Mouse (Mus musculus) lung, adult 18-20 months (tissue): ENCODE measurements around the gene Cbx2.

Experiments used
- DNase-seq, 2 experiments: peaks; one replicate each; pipeline ENCODE4 v3.0.0; 2022; ENCODE audit warnings: mixed read lengths in 2 of 2

The Cbx2 gene

DNA sequence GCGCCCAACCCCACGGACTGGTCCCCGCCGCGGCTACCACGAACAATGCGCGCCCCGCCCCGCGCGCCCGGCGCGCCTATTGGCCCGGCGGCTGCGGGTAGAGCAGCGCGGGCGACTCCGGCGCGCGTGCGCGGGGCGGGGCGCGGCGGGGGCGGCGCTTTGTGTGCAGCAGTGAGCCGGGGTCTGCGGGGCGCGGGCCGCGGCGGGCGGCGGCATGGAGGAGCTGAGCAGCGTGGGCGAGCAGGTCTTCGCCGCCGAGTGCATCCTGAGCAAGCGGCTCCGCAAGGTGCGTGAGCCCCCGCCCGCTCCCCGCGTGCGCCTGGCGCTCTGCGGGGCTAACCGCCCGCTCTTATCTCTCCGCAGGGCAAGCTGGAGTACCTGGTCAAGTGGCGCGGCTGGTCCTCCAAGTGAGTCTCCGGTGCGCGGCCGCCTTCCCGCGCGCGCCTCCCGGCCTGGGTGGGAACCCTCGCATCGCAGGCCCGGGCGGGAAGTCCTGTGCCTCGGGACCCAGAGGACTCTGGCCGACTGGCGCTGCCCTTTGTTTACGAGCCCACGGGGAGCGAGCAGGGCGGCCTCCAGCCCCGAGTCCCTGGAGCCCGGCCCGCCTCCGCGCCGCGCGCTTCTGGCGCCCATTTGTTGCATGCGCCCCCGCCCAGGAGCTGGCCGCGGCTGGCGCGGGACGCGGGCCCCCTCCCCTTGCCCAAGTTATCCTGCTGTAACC, at the start of gene Cbx2:
Gene Cbx2, plus strand, starts transcription at position 68 of the 721 bp plus-strand sequence.
- DNase-seq, result peak; percentile 80 to 89

DNA sequence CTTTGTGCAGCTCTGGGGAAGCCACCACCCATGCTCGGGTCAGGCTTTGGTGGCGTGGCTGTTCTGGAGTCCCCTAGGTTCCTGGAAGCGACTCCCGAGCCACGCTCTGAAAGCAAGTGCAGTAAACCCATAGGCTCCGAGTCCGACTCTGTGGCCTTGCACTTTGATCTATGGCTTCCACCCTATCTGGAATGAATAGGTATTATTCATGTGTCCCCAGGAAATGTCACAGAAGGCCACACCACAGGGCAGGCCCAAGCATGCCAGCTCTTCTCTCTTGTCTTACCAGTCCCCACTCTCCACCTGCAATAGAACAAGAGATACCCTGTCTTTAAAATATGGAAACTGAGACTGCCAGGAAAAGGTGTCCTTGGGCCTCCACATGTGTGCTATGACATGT, 48.4 kb upstream of the Cbx2 start:
- no peak for DNase-seq

DNA sequence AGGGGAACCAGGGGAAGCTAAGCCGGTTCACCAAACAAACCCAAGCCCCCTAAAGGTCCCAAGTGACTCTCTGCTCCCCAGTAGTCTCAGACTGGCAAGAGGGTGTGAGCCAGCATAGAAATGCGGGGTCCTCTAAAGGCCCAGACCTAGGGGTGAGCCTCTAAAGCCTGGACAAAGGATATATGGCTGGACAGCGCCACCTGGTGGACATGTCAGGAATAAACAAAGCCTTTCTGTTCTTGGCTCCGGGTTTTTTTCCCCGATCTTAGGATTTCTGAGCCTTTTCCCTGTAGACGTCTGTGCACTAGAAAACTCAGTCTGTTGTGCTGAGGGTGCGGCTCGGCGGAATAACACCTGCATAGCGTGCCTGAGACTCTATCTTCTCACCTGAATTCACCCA, 47.3 kb upstream of the Cbx2 start:
- DNase-seq, result peak; percentile 21 to 44

DNA sequence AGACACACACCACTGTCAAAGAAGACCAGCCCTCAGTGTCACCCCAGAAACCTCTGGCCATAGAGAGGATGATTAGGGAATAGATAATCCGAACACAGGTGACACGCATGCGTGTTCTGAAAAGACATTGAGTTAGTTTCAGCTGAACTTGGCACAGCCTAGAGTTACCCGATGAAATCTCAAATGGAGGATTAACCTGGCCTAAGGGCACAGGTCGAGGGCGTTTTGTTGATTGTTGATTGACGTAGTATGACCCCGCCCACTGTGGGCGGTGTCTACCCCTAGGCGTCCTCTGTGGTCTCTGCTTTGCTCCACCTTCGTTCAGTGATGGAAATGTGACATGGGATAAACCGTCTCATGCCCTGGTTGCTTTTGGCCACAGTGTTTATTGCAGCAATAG, 46.8 kb upstream of the Cbx2 start:
- DNase-seq, result peak in 1 of 2 experiments; percentile 11

DNA sequence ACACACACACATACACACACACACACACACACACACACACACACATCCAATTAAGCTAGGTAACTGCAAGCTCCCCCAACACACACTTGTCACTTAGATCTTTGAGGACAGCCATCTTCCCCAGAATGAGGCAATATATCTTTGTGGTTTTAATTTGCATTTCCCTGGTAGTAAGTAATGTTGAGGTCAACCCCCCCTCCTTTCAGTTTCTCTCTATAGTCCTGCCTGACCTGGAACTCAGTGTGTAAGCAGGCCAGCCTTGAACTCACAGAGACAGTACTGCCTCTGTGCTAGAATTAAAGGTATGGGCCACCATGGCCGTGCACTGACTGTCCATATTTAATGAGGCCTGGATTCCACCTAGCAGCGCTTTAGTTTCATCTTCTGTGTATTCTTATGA, 42.4 kb upstream of the Cbx2 start:
- no peak for DNase-seq

DNA sequence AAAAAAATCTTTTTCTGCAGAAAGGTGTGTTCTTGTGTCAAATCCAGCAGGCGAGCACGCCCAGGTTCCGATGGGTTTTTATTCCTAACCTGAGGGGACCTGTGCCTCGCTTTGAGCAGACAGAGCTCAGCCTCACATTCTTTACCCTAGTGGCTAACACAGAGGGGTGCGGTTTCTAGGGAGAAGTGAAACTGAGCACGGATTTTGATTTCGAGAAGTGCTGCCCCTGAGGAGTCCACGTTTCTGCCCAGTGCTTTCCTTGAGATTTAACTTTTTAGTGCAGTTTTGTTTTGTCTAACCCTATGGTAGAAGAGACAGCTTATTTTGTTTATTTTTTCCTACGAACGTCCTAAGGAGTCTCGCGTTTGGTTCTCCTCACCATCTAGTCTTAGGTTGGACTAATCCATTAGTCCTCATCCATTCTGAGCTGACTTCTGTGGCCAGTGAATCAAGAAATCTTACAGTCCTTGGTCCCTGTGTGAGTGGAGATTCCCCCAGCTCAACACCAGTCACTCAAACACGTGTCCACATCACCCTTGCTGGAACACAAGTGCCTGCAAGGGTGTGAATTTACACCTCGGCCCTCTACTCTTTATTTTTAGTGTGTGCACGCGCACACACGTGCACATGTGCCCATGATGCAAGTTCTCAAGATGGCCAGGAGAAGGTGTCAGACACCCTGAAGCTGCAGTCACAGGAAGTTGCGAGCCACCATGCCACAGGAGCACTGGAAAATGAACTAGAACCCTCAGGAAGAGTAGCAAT, 41.6 kb upstream of the Cbx2 start:
- DNase-seq, result no peak

DNA sequence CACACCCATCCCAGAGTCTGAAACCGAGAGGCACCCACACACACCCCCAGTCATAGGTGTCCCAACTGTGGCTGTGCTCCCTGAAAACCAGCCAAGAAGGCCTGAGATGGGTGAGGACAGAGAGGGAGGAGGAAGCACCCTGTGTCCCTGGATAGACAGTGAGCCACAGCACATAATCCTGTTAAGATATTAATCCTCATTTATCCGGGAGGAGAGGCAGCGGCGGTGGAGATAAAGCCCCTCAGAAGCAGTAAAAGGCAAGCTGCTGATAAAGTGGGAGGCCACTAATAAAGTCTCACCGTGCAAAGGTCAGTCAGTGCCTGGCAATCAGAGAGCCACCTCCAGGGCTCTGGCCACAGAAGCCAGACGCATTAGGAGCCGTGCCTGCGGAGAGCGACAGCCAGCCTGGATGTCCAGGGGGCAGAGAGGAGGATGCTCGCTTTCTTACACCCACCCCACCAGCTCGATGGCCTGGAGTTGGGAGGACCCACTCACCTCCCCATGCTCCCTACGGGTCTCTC, 40.1 kb upstream of the Cbx2 start:
- no peak for DNase-seq

DNA sequence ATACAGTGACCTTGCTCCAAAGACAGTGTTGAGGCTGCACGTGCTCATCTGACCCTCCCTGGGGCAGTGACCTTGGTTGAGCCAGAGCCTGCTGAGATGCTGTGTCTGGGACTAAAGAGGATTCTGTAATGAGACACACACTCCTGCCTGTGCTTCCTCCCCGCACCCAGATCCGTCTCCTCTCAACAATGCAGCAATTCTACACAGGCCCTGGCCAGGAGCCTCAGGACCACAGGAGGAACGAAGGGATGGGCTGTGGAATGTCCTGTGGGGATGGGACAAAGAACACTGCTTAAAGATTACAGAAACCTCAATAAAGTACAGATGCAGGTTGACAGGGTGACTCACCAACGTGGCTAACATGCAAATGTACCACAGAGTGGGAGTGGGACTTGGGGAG, 37.2 kb upstream of the Cbx2 start:
- no peak for DNase-seq

DNA sequence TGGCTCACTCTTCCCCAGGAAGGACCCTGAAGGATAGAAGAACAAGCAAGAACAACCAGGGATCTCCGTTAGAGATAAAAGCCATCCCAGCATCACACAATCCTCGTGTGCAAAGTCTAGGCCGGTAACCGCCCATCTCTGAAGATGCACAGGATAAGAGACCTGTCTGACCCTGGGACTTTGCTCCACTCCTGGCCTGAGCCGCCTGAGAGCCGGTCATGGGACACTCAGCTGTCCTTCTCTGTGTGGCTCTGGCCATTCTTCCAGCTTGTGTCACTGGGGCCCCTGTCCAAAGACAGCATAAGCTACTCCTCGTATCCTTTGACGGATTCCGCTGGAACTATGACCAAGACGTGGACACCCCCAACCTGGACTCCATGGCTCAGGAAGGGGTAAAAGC, 34.8 kb upstream of the Cbx2 start, which contains the start of gene Enpp7:
Gene Enpp7, plus strand, starts transcription at position 190 of the 400 bp plus-strand sequence.
- DNase-seq, result no peak

DNA sequence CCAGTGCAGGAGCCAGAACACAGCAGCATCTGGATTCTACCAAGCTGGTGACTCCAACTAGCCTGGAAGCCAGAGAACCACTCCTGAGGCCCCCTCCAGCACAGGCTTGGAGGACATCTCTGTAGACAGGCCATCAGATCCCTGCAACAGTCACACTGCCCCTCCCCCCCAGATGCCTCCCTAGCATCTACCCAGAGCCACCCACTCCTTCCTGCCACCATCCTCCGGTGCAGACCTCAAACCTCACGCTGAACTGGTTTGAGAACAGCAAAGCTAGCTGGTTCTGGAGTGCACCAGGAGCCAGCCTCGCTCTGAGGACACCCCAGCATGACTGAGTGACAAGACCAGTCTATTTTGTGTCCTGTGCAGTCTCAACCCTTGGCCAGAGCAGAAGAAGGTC, 30.0 kb upstream of the Cbx2 start:
- DNase-seq, result no peak

DNA sequence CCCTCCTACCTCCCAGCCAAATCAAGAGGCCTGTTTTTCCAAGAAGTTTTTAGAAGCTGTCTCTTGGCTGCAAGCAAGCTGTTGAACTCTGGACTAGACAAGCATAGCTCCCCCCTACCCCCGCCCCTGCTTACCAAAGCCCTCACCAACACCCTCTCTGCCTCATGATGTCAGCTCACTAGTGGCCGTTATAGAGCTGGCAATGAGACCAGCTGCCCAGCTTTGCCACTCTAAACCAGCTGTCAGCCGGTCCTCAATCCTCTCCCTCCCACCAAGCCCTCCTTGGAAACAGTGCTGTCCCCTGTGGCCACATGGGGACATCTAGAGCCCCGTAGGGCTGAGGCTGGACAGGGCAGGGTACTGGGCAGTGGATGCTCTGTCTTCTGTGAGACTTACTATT, 27.3 kb upstream of the Cbx2 start:
- DNase-seq, result no peak

DNA sequence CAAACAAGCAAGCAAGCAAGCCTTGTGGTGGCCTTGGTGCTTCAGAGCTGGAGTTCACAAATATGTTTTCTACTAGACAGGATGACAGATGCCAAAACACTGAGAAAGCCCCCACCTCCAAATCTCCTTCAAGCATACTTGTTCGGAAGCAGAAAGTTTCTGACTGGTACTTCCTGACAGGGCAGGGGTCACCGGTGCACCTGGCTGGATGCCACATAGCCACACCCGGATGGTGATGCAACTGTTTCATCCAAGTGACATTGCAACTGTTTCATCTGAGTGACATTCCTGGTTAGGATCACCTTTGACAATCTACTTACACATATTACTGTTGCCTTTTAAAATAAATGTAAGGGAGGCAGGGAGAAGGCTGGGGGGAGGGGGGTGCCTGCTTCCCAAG, 25.6 kb upstream of the Cbx2 start:
- no peak for DNase-seq

DNA sequence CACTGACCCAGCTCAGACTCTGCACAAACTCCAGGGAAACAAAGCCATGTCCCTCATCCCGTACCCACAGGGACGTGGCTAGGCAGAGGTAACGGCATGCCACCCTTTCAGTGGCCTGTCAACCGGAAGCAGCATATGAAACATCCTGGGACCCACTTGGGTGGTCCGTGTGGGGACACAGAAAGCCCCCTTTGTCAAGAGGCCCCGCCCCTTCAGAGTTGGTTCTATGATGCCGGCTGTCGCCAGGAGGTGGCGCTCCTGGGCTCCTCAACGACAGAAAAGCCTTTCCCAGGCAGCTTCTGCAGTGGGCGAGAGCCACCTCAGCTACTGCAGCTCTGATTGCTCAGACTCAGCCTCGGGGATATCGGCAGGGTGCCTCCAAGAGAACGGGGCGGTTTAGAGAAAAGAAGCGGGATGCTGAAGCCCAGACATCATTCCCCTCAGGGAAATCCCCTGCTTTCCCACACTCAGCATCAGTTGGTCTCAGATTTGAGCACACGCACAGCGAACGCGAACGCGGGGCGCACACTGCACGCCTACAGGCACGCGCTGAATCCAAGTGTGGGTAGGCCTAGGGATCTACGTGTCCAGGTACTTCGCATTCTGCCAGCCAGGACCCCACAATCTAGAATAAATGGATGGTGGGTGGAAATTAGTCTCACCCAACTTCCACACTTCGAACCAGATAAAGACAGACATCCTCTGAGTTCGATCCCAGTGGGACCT, 24.1 kb upstream of the Cbx2 start:
- DNase-seq, result peak; percentile 61 to 64

DNA sequence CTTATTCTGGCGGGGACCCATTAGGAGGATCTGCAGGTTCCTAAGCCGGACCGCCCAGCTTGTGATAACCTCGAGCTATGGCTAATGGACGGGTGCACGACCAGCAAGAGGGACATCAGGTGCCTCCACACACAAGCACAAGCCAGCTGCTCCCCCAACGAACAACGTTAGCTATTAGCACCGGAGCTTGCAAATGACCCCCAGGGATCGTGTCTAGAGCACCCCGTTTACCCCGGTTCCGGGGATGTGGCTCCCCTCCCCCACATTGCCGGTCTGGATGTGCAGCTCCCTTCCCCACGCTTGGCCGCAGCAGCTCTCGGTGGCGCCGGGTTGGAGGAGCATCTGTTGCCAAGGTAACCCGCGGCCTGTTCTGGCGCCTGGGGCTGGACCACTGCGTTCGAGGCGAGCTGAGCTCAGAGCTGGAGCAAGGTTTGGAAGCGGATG, 23.4 kb upstream of the Cbx2 start:
- DNase-seq, result no peak

DNA sequence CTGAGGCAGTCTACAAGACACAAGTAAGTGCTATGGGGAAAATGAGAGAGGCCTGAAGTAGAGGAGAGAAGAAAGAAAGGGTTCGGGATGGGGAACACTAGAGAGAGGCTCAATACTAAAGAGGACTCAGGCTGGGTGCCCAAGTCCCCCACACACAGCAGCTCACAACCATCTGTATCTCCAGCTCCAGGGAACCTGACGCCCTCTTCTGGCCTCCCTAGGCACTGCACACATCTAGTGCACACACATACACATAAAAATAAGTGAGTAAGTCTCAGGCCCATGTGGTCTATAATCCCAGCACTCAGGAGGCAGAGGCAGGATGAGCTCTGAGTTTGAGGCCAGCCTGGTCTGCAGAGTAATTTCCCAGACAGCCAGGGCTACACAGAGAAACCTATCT, 21.9 kb upstream of the Cbx2 start:
- no peak for DNase-seq

DNA sequence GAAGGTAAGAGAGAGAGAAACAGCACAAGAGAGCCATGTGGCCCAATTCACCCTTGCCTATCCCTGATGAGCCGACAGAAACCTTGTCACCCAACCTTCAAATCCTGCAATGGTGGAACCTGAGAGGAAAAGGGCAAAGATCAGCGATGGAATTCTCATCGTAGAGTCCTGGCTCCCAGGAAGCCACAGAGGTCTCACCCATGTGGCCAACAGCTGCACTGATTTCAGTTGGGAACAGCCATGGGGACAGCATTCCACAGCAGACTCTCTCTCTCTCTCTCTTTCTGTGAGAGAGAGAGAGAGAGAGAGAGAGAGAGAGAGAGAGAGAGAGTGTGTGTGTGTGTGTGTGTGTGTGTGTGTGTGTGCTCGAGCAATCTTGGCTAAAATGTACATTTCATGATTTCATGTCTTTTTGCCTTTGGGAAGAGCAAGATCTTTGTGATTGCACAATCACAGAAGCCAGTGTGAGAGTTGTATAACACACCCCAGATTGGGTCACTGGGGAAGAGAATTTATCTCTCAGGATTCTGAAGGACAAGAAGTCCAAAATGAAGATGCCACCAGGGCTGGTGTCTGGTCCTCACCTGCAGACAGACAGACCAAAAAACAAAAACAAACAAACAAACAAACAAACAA, 21.2 kb upstream of the Cbx2 start:
- DNase-seq, result no peak

DNA sequence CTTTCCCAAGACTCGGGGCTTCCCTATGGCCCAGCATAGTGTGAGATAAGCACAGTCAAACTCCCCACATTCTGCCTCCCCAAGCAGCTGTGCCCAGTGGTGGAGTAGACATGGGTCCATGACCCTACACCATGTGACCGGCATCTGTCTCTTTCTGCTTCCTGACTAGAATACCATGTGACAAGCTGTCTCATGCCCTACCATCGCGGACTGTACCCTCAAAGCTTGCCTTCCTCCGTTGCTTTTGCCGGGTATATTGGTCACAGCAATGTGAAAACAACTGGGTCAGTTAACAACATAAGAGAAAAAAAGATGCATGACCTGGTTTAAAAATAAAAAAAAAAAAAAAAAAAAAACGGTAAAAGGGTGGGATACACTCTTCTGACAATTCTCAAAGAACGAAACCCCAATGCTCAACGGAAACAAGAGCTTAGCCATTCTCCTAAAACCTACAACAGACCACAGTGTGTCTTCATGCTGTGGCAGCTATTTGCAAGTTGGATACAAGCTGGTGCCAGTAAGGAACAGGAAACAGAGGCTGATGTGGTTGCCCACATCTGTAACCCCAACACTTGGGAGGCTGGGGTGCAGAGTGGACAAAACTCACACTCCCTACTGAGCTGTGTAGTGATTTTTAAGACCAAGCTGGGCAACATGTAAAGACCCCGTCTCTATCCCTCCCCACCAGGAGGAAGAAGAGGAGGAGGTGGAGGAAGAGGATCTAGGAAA, 17.1 kb upstream of the Cbx2 start:
- no peak for DNase-seq

DNA sequence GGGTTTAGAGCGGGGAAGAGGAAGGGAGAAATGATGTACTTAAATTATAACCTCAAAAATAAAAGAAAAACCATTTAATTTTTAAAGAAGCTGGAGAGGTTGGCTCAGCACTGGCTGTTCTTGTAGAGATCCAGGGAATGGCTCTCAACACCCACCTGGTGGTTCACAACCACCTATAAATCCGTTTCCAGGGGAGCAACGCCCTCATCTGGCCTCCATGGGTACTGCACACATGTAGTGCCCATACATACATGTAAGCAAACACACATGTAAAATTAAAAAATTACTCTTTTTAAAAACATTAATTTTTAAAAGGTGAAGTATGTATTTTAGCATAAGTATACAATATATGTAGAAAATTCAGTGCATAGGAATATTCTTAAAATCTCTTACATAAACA, 16.3 kb upstream of the Cbx2 start:
- no peak for DNase-seq

DNA sequence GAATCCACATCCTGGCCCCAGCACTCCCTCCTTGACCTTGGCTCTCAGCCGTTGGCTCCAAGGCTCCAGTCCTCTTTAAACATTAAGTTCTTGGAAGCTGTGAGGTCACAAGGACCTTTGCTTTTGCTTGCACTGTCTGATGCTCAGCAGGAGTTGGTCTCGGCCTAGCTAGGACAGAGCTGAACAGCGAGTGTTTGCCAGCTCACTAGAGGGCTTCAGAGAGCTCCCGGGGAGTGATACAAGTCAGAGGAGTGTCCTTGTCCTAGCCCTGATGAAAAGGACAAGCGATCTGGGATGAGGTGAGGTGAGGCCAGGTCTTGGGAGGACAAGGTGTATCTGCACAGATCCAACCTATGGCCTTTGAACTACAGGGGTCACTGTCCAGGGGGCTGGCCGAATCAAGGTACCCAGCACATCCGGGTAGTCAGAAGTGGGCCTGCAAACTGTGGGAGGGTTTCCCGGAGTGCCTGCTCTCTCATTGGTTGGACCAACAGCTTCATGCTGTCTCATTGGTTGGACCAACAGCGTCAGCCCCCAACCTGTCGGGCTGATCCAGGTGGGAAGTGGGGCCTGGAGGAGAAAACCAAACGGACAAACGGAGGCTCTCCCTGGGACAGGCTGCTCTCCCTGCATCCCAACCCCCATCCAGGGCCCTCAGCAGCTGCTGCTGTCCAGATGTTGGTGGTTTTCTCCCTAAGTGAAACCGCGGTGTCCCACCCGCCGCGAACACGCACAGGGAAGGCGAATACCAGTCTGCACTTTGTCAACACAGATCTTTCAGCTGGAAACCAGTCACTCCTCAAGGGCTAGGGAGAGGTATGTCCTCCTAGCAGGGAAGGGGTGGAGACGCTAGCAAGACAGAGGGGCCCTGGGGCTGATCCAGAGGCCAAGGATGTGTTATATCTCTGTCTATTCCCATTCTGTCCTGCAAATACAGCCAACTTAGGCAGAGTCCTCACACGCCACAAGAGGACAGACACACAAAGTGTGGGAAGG, 15.0 kb upstream of the Cbx2 start:
- DNase-seq, result peak; percentile 65 to 69

DNA sequence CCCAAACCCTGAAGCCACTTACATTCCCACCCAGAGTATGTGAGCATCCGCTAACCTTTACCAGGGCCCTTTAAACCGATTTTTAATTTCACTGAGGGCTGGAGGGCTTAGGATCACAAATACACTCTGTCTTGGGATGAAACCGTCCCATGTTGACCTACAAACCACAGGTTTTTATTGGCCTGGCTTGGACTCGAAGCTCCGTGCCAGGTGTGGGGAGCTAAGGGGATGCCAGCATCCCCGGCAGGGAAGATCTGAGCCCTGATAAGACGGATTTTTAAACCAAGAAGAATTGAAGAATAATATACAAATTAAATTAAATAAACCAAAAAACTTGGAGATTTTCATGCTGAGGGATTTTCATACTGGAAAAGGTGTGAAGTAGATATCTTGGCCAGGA, 8.3 kb upstream of the Cbx2 start:
- DNase-seq, result no peak

DNA sequence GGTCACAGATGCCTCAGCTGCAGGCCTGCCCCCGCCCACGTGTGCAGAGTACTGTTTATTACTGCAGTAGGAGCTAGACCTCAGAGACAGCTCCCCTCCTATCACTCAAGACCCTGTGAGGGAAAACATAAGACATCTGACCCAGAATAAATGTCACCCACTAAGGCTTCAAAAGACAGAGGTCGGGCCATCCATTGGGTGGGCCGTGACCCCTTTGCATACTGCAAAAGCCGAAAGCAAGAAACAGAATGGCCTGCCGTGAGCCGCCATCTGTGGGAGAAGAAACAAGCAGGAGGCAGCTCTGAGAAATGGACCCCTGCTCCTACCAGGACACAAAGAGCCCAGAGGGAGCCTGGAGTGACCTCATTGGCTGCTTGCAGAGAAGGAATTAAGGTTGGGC, 5.3 kb upstream of the Cbx2 start:
- DNase-seq, result no peak
